Mouse (Mus musculus) neural tube, embryonic 14.5 days (tissue): ENCODE measurements around the gene Eif4g2. TPM values are rescaled to one million over a fixed set of nuclear protein-coding genes. Genes with fewer than 3 reads are reported as not detected.

Experiments
- ATAC-seq: fragments of 200-750 bp; cut with Nextera tagmentation; 2 replicates; pipeline ENCODE4 v1.8.0; 2017; ENCODE audit warnings: low read depth, mild to moderate bottlenecking, moderate TSS enrichment, moderate library complexity
- H3K27ac ChIP-seq: fragments of 300-500 bp; sonication (generic); 2 replicates; pipeline ENCODE4 v1.5.1; 2014; ENCODE audit warnings: low read depth, mild to moderate bottlenecking, control low read depth, low read length, moderate library complexity, mixed read lengths
- H3K27me3 ChIP-seq: fragments of 300-500 bp; sonication (generic); 2 replicates; pipeline ENCODE4 v1.6.1; 2014; ENCODE audit warnings: low read length; ENCODE audit not compliant: control insufficient read depth, insufficient read depth
- H3K36me3 ChIP-seq: fragments of 300-500 bp; sonication (generic); 2 replicates; pipeline ENCODE4 v1.6.1; 2014; ENCODE audit warnings: low read length, mixed read lengths; ENCODE audit not compliant: control insufficient read depth, insufficient read depth
- H3K4me1 ChIP-seq: fragments of 300-500 bp; sonication (generic); 2 replicates; pipeline ENCODE4 v1.6.1; 2014; ENCODE audit warnings: low read length; ENCODE audit not compliant: control insufficient read depth, insufficient read depth
- H3K4me2 ChIP-seq: fragments of 300-500 bp; sonication (generic); 2 replicates; pipeline ENCODE4 v1.6.1; 2014; ENCODE audit warnings: mild to moderate bottlenecking, low read depth, low read length, control low read depth
- H3K4me3 ChIP-seq: fragments of 300-500 bp; sonication (generic); 2 replicates; pipeline ENCODE4 v1.5.1; 2014; ENCODE audit warnings: low read depth, low read length, control low read depth, mixed read lengths
- H3K9ac ChIP-seq: fragments of 300-500 bp; sonication (generic); replicated peaks from 2 replicates; pipeline ENCODE4 v1.6.1; 2014; ENCODE audit warnings: low read depth, mild to moderate bottlenecking, control low read depth, low read length, mixed read lengths
- H3K9me3 ChIP-seq: fragments of 300-500 bp; sonication (generic); 2 replicates; pipeline ENCODE4 v1.6.1; 2016; ENCODE audit warnings: low read length; ENCODE audit not compliant: control insufficient read depth
- WGBS: fragments of 180-500 bp; shearing (Covaris S2); extraction: QIAGEN DNeasy Blood & Tissue Kit; methylation state at CpG from one replicate; pipeline ENCODE4 v1.1.7; 2014; 5-methylcytosine and 5-hydroxymethylcytosine counted together
- polyA plus RNA-seq: library from polyadenylated mRNA; unstranded; fragments of >200 nt; fragmentation: Nextera tagmentation; extraction: Ambion mirVana; gene quantifications from 2 replicates; pipeline ENCODE4 v1.2.1, GENCODE M21; 2014

Eif4g2 gene
- polyA plus RNA-seq: 1,155 and 1,522 TPM in 2 replicates

GRCm38 (mm10) chr7:111082822-111083732 lies at the start of gene Eif4g2:
Gene Eif4g2 (minus strand): TSS chr7:111083030.
- Histone ChIP-seq H3K4me1 (peaks cover 25% of the 10 kb centered on the region), H3K27me3 (no peaks in the 10 kb centered on the region), H3K9ac (peak within 1 kb of the TSS; percentile 99), H3K4me2 (peak within 1 kb of the TSS; percentile 88), H3K4me3 (peak within 1 kb of the TSS; percentile 99), H3K36me3 (peaks cover 32% of the 10 kb centered on the region), H3K27ac (peak within 1 kb of the TSS; percentile 100), H3K9me3 (no peaks in the 10 kb centered on the region)
- WGBS: under 1% methylated on average over 64 of the region's 70 CpGs
- ATAC-seq: peak; percentile 99

- WGBS: 68% methylated on average over 2 of the region's 2 CpGs
- H3K9me3 ChIP-seq: no peaks in the 10 kb centered on the region
- no peak overlapping the region for H3K27ac ChIP-seq
- H3K4me2 ChIP-seq: no peak overlapping the region
- no peak overlapping the region for H3K9ac ChIP-seq
- no peaks in the 10 kb centered on the region for H3K27me3 ChIP-seq
- H3K36me3 ChIP-seq: no peaks in the 10 kb centered on the region
- H3K4me3 ChIP-seq: no peak overlapping the region
- no peaks in the 10 kb centered on the region for H3K4me1 ChIP-seq
- no peak for ATAC-seq
Measured at GRCm38 (mm10) chr7:111132596-111132995, 49.8 kb upstream of the Eif4g2 start.

- H3K27ac ChIP-seq: no peak overlapping the region
Measured at GRCm38 (mm10) chr7:111126636-111127395, 44.0 kb upstream of the Eif4g2 start.

GRCm38 (mm10) chr7:111123761-111124546 lies 41.1 kb upstream of the Eif4g2 start:
- Histone ChIP-seq H3K9me3 (no peaks in the 10 kb centered on the region), H3K4me3 (no peak overlapping the region), H3K36me3 (no peaks in the 10 kb centered on the region), H3K4me1 (peaks cover 9% of the 10 kb centered on the region; the same call in 1 of the 2 replicates), H3K27me3 (no peaks in the 10 kb centered on the region), H3K4me2 (no peak overlapping the region), H3K27ac (no peak overlapping the region), H3K9ac (no peak overlapping the region)
- 87% methylated on average over 2 of the region's 2 CpGs for WGBS
- no peak for ATAC-seq

More at GRCm38 (mm10) chr7:111126636-111127395, 44.0 kb upstream of the Eif4g2 start:
- Histone ChIP-seq H3K4me3 (no peak overlapping the region), H3K9ac (no peak overlapping the region), H3K9me3 (no peaks in the 10 kb centered on the region), H3K4me2 (no peak overlapping the region), H3K36me3 (no peaks in the 10 kb centered on the region), H3K4me1 (0 out of 2 replicates have a peak, but pooled peaks cover 3% of the 10 kb centered on the region), H3K27me3 (no peaks in the 10 kb centered on the region)
- WGBS: 84% methylated on average over 3 of the region's 3 CpGs
- ATAC-seq: no peak

GRCm38 (mm10) chr7:111122531-111123130 lies 39.8 kb upstream of the Eif4g2 start:
- peak; percentile 100 for ATAC-seq
- 2% methylated on average over 42 of the region's 44 CpGs for WGBS
- no peaks in the 10 kb centered on the region for H3K27me3 ChIP-seq

GRCm38 (mm10) chr7:111122084-111122530 lies 39.3 kb upstream of the Eif4g2 start:
- H3K27ac ChIP-seq: peak overlapping the region; percentile 99
- H3K27me3 ChIP-seq: no peaks in the 10 kb centered on the region
- H3K9ac ChIP-seq: peak overlapping the region; percentile 95
- H3K4me2 ChIP-seq: peak overlapping the region; percentile 78
- WGBS: under 1% methylated on average over 34 of the region's 34 CpGs
- peaks cover 9% of the 10 kb centered on the region; the same call in 1 of the 2 replicates for H3K4me1 ChIP-seq
- no peaks in the 10 kb centered on the region for H3K36me3 ChIP-seq
- no peaks in the 10 kb centered on the region for H3K9me3 ChIP-seq
- H3K4me3 ChIP-seq: peak overlapping the region; percentile 67
- ATAC-seq: peak; percentile 88

More at GRCm38 (mm10) chr7:111122531-111123130, 39.8 kb upstream of the Eif4g2 start:
- no peaks in the 10 kb centered on the region for H3K9me3 ChIP-seq
- H3K4me3 ChIP-seq: peak overlapping the region; percentile 67
- H3K36me3 ChIP-seq: no peaks in the 10 kb centered on the region
- H3K4me2 ChIP-seq: peak overlapping the region; percentile 78
- H3K9ac ChIP-seq: peak overlapping the region; percentile 95
- peak overlapping the region; percentile 99 for H3K27ac ChIP-seq
- H3K4me1 ChIP-seq: peaks cover 9% of the 10 kb centered on the region; the same call in 1 of the 2 replicates

GRCm38 (mm10) chr7:111121522-111121921 lies 38.7 kb upstream of the Eif4g2 start:
- Histone ChIP-seq H3K4me1 (peaks cover 9% of the 10 kb centered on the region; the same call in 1 of the 2 replicates), H3K4me2 (peak overlapping the region; percentile 78), H3K27me3 (no peaks in the 10 kb centered on the region), H3K9ac (peak overlapping the region; percentile 95), H3K36me3 (no peaks in the 10 kb centered on the region), H3K27ac (peak overlapping the region; percentile 99), H3K4me3 (peak overlapping the region; percentile 67), H3K9me3 (no peaks in the 10 kb centered on the region)
- 23% methylated on average over 9 of the region's 9 CpGs for WGBS
- no peak for ATAC-seq

GRCm38 (mm10) chr7:111109561-111109960 lies 26.7 kb upstream of the Eif4g2 start:
- 80% methylated on average over 2 of the region's 2 CpGs for WGBS
- no peak overlapping the region for H3K9ac ChIP-seq
- no peak overlapping the region for H3K4me3 ChIP-seq
- no peak for ATAC-seq
- no peaks in the 10 kb centered on the region for H3K9me3 ChIP-seq
- no peaks in the 10 kb centered on the region for H3K27me3 ChIP-seq
- H3K4me2 ChIP-seq: no peak overlapping the region
- no peaks in the 10 kb centered on the region for H3K36me3 ChIP-seq
- H3K4me1 ChIP-seq: no peaks in the 10 kb centered on the region
- H3K27ac ChIP-seq: no peak overlapping the region
